Mouse (Mus musculus) MEL (cell line): ENCODE results near the gene Rbm47. TPM values are rescaled to one million over a fixed set of nuclear protein-coding genes. Genes with fewer than 3 reads are reported as not detected.

Experiments
- DNase-seq: peaks from one replicate; pipeline ENCODE4 v3.0.0; 2011; ENCODE audit warnings: low read depth, low spot score
- H3K27ac ChIP-seq: 2 replicates; pipeline ENCODE4 v1.5.1; 2012; ENCODE audit warnings: low read depth, mild to moderate bottlenecking, control low read depth, low read length, moderate library complexity; ENCODE audit not compliant: control insufficient read depth
- H3K27me3 ChIP-seq, 2 experiments: fragments of 150-350 bp in 1 of 2; sonication (generic) in 1 of 2; 2 replicates each; pipeline ENCODE4 v1.6.1; 2012; ENCODE audit warnings: low read length in 2 of 2, mild to moderate bottlenecking in 2 of 2, improper control_type of control experiment in 1 of 2, moderate library complexity in 1 of 2; ENCODE audit not compliant: insufficient read depth in 2 of 2, control insufficient read depth in 1 of 2
- H3K36me3 ChIP-seq, 2 experiments: 2 replicates each; pipeline ENCODE4 v1.6.1; 2012 to 2014; ENCODE audit warnings: low read length in 2 of 2, improper control_type of control experiment in 1 of 2, inconsistent platforms in 1 of 2, mild to moderate bottlenecking in 1 of 2; ENCODE audit not compliant: insufficient read depth in 2 of 2, control insufficient read depth in 1 of 2
- H3K4me1 ChIP-seq, 2 experiments: fragments of 150-350 bp in 1 of 2; sonication (generic) in 1 of 2; 2 replicates each; pipeline ENCODE4 v1.6.1; 2012; ENCODE audit warnings: low read length in 2 of 2, improper control_type of control experiment in 1 of 2, mild to moderate bottlenecking in 1 of 2; ENCODE audit not compliant: insufficient read depth in 2 of 2, control insufficient read depth in 1 of 2
- H3K4me3 ChIP-seq, 2 experiments: fragments of 150-350 bp in 1 of 2; sonication (generic) in 1 of 2; 2 replicates each; pipeline ENCODE4 v1.5.1; 2012; ENCODE audit warnings: low read depth in 2 of 2, low read length in 2 of 2, mild to moderate bottlenecking in 2 of 2, moderate library complexity in 2 of 2, control low read depth in 1 of 2, improper control_type of control experiment in 1 of 2; ENCODE audit not compliant: control insufficient read depth in 1 of 2, insufficient read depth in 1 of 2
- H3K79me2 ChIP-seq: 2 replicates; pipeline ENCODE4 v1.6.1; 2012; ENCODE audit warnings: mild to moderate bottlenecking, low read length, moderate library complexity; ENCODE audit not compliant: control insufficient read depth, poor library complexity, insufficient read depth
- H3K9ac ChIP-seq: 2 replicates; pipeline ENCODE4 v1.6.1; 2012; ENCODE audit warnings: low read depth, mild to moderate bottlenecking, control low read depth, low read length, moderate library complexity; ENCODE audit not compliant: control insufficient read depth, poor library complexity, severe bottlenecking
- H3K9me3 ChIP-seq: fragments of 150-350 bp; sonication (generic); replicated peaks from 2 replicates; pipeline ENCODE4 v1.6.1; 2012; ENCODE audit warnings: mild to moderate bottlenecking, low read length, improper control_type of control experiment, moderate library complexity; ENCODE audit not compliant: insufficient read depth
- BHLHE40 ChIP-seq: IDR thresholded peaks from 2 replicates; pipeline ENCODE4 v1.6.1; 2012; ENCODE audit warnings: low read depth, mild to moderate bottlenecking, inconsistent platforms, low read length, improper control_type of control experiment, borderline replicate concordance
- CHD1 ChIP-seq: IDR thresholded peaks from 2 replicates; pipeline ENCODE4 v1.6.1; 2012; ENCODE audit warnings: low read depth, mild to moderate bottlenecking, inconsistent platforms, low read length, improper control_type of control experiment
- CTCF ChIP-seq, 3 experiments: IDR thresholded peaks in 2 of 3; conservative IDR thresholded peaks in 1 of 3; 2 replicates each; pipeline ENCODE4 v1.5.1; 2011 to 2012; ENCODE audit warnings: low read length in 3 of 3, low read depth in 2 of 3, mild to moderate bottlenecking in 2 of 3, improper control_type of control experiment in 1 of 3, inconsistent platforms in 1 of 3, mixed read lengths in 1 of 3, moderate library complexity in 1 of 3; ENCODE audit not compliant: control insufficient read depth in 1 of 3, insufficient read depth in 1 of 3, poor library complexity in 1 of 3, severe bottlenecking in 1 of 3
- E2F4 ChIP-seq: IDR thresholded peaks from 2 replicates; pipeline ENCODE4 v1.6.1; 2011; ENCODE audit warnings: low read depth, low read length, improper control_type of control experiment, borderline replicate concordance
- EP300 ChIP-seq, 2 experiments: IDR thresholded peaks; 2 replicates each; pipeline ENCODE4 v1.6.1; 2011; ENCODE audit warnings: improper control_type of control experiment in 2 of 2, low read length in 2 of 2, low read depth in 1 of 2, mild to moderate bottlenecking in 1 of 2
- GABPA ChIP-seq: IDR thresholded peaks from 2 replicates; pipeline ENCODE4 v1.6.1; 2012; ENCODE audit warnings: low read depth, mild to moderate bottlenecking, inconsistent platforms, low read length, improper control_type of control experiment, moderate library complexity
- JUND ChIP-seq: IDR thresholded peaks from 2 replicates; pipeline ENCODE4 v1.6.1; 2011; ENCODE audit warnings: low read depth, mild to moderate bottlenecking, improper control_type of control experiment, low read length
- KAT2A ChIP-seq: conservative IDR thresholded peaks from 2 replicates; pipeline ENCODE4 v1.6.1; 2012; ENCODE audit warnings: low read depth, low read length, improper control_type of control experiment, inconsistent platforms
- MAFK ChIP-seq: IDR thresholded peaks from 2 replicates; pipeline ENCODE4 v1.6.1; 2011; ENCODE audit warnings: low read depth, mild to moderate bottlenecking, low read length, improper control_type of control experiment, borderline replicate concordance
- MAX ChIP-seq: IDR thresholded peaks from 2 replicates; pipeline ENCODE4 v1.6.1; 2011; ENCODE audit warnings: low read length, improper control_type of control experiment
- MEF2A ChIP-seq: IDR thresholded peaks from 2 replicates; pipeline ENCODE4 v1.6.1; 2014; ENCODE audit warnings: low read depth, mild to moderate bottlenecking, inconsistent platforms, low read length, improper control_type of control experiment; ENCODE audit not compliant: poor library complexity, insufficient replicate concordance, severe bottlenecking; ENCODE audit errors: extremely low read depth
- MXI1 ChIP-seq: IDR thresholded peaks from 2 replicates; pipeline ENCODE4 v1.6.1; 2011; ENCODE audit warnings: mild to moderate bottlenecking, low read depth, low read length, improper control_type of control experiment
- MYB ChIP-seq: IDR thresholded peaks from 2 replicates; pipeline ENCODE4 v1.6.1; 2011; ENCODE audit warnings: mild to moderate bottlenecking, low read depth, low read length, improper control_type of control experiment
- MYC ChIP-seq: IDR thresholded peaks from 2 replicates; pipeline ENCODE4 v1.6.1; 2011; ENCODE audit warnings: low read depth, mild to moderate bottlenecking, low read length, improper control_type of control experiment, moderate library complexity
- POLR2A ChIP-seq, 2 experiments: IDR thresholded peaks; 2 replicates each; pipeline ENCODE4 v1.6.1; 2011 to 2012; ENCODE audit warnings: low read length in 2 of 2, mild to moderate bottlenecking in 2 of 2, control low read depth in 1 of 2, improper control_type of control experiment in 1 of 2, low read depth in 1 of 2, moderate library complexity in 1 of 2; ENCODE audit not compliant: control insufficient read depth in 1 of 2, insufficient read depth in 1 of 2, poor library complexity in 1 of 2
- POLR2AphosphoS2 ChIP-seq: IDR thresholded peaks from 2 replicates; pipeline ENCODE4 v1.6.1; 2011; ENCODE audit warnings: low read length, improper control_type of control experiment
- POLR2AphosphoS5 ChIP-seq: IDR thresholded peaks from 2 replicates; pipeline ENCODE4 v1.6.1; 2012; ENCODE audit warnings: low read depth, borderline replicate concordance, mild to moderate bottlenecking, inconsistent platforms, low read length, moderate library complexity, mixed read lengths
- RAD21 ChIP-seq: IDR thresholded peaks from 2 replicates; pipeline ENCODE4 v1.6.1; 2011; ENCODE audit warnings: mild to moderate bottlenecking, low read depth, low read length, improper control_type of control experiment
- SMC3 ChIP-seq: IDR thresholded peaks from 2 replicates; pipeline ENCODE4 v1.6.1; 2011; ENCODE audit warnings: low read depth, low read length, improper control_type of control experiment
- TAL1 ChIP-seq: IDR thresholded peaks from 2 replicates; pipeline ENCODE4 v1.6.1; 2012; ENCODE audit warnings: mild to moderate bottlenecking, inconsistent platforms, low read length, moderate library complexity, mixed read lengths
- TBP ChIP-seq: IDR thresholded peaks from 2 replicates; pipeline ENCODE4 v1.8.0; 2011; ENCODE audit warnings: low read depth, low read length, improper control_type of control experiment
- USF1 ChIP-seq: IDR thresholded peaks from 2 replicates; pipeline ENCODE4 v1.6.1; 2014; ENCODE audit warnings: low read depth, mild to moderate bottlenecking, inconsistent platforms, low read length, improper control_type of control experiment, moderate library complexity
- ZC3H11A ChIP-seq: IDR thresholded peaks from 2 replicates; pipeline ENCODE4 v1.6.1; 2012; ENCODE audit warnings: low read depth, mild to moderate bottlenecking, inconsistent platforms, low read length, improper control_type of control experiment
- ZMIZ1 ChIP-seq: IDR thresholded peaks from 2 replicates; pipeline ENCODE4 v1.6.1; 2012; ENCODE audit warnings: low read depth, mild to moderate bottlenecking, inconsistent platforms, low read length, improper control_type of control experiment, moderate library complexity
- ZNF384 ChIP-seq: IDR thresholded peaks from 2 replicates; pipeline ENCODE4 v1.6.1; 2012; ENCODE audit warnings: low read depth, mild to moderate bottlenecking, inconsistent platforms, low read length, improper control_type of control experiment
- polyA plus RNA-seq, 2 experiments: library from polyadenylated mRNA; stranded (reverse) in 1 of 2; unstranded in 1 of 2; fragments of >175 nt in 1 of 2; fragments of >200 nt in 1 of 2; gene quantifications; 2 replicates each; pipeline versions ENCODE4 v1.2.1 to v1.2.4; 2012; ENCODE audit warnings: low replicate concordance in 2 of 2, low read depth in 1 of 2; ENCODE audit not compliant: insufficient read length in 2 of 2, insufficient read depth in 1 of 2, missing spikeins in 1 of 2
- total RNA-seq: library from RNA; depleted of rRNA; stranded (reverse); fragments of 300-350 nt; gene quantifications from 2 replicates; pipeline ENCODE4 v1.2.3, GENCODE M21; 2012

The Rbm47 gene
- total and polyA plus RNA-seq, 3 experiments: not detected

- peak; percentile 18 for DNase-seq
- Histone ChIP-seq H3K79me2 (no peaks in the 10 kb centered on the region), H3K36me3 (no peaks in the 10 kb centered on the region), H3K4me3 (no peak overlapping the region), H3K4me1 (no peaks in the 10 kb centered on the region), H3K9ac (no peak overlapping the region), H3K27ac (no peak overlapping the region), H3K9me3 (no peaks in the 10 kb centered on the region), H3K27me3 (no peaks in the 10 kb centered on the region)
- TF ChIP-seq RAD21 (peak; percentile 41), CHD1 (no peak), ZNF384 (no peak), MXI1 (no peak), POLR2A (IDR thresholded peaks at IDR 0.05; ENCODE audit: control insufficient read depth in 1 of 2, insufficient read depth in 1 of 2, low read depth in 1 of 2, low read length in 2 of 2, poor library complexity in 1 of 2) (no peak), SMC3 (no peak; the same call in 1 of the 2 replicates), ZMIZ1 (no peak), CTCF (IDR thresholded peaks at IDR 0.05 in 2 of 3, conservative IDR thresholded peaks at IDR 0.05 in 1 of 3; ENCODE audit: control insufficient read depth in 1 of 3, insufficient read depth in 1 of 3, low read depth in 2 of 3, low read length in 3 of 3, poor library complexity in 1 of 3, severe bottlenecking in 1 of 3) (peak; percentile 15 to 35 (median 16); a peak in 3 of 6 replicates), MYC (no peak), BHLHE40 (no peak), ZC3H11A (0 out of 2 replicates have a peak, but pooled peaks have one; percentile 17)
These were observed 38.3 kb downstream of the Rbm47 start for GRCm38 (mm10) chr5:66134578-66134977.

- Histone ChIP-seq H3K27me3 (no peaks in the 10 kb centered on the region), H3K36me3 (no peaks in the 10 kb centered on the region), H3K4me3 (no peak overlapping the region), H3K27ac (no peak overlapping the region), H3K4me1 (no peaks in the 10 kb centered on the region), H3K9ac (no peak overlapping the region), H3K79me2 (no peaks in the 10 kb centered on the region), H3K9me3 (no peaks in the 10 kb centered on the region)
- DNase-seq: no peak
- TF ChIP-seq KAT2A (no peak), ZMIZ1 (no peak), MAFK (no peak), USF1 (no peak), MEF2A (no peak), EP300 (IDR thresholded peaks at IDR 0.05; ENCODE audit: low read depth in 1 of 2, low read length in 2 of 2) (no peak), MYB (no peak), TAL1 (no peak), RAD21 (no peak), POLR2AphosphoS2 (no peak), E2F4 (no peak), TBP (no peak), POLR2AphosphoS5 (no peak), JUND (no peak), MAX (no peak), MXI1 (no peak), GABPA (no peak), BHLHE40 (no peak), CHD1 (no peak)
These were observed 44.0 kb downstream of the Rbm47 start for GRCm38 (mm10) chr5:66128948-66129347.
